Mouse (Mus musculus) CH12.LX (cell line): ENCODE results near the gene Spata3. TPM values are rescaled to one million over a fixed set of nuclear protein-coding genes. Genes with fewer than 3 reads are reported as not detected.
A peak's percentile ranks its signal among the peaks of the same experiment; 100 is the strongest.
"Not testable (repeated sequence)": the region's sequence is repeated elsewhere in the genome, so short reads cannot be mapped to it uniquely, and the experiment has no call there.

Experiments used
- DNase-seq: peaks from one replicate; pipeline ENCODE4 v3.0.0-alpha.2; 2013; ENCODE audit errors: extremely low read depth
- H3K27ac ChIP-seq: 2 replicates; pipeline ENCODE4 v1.5.1; 2012; ENCODE audit warnings: low read depth, mild to moderate bottlenecking, control low read depth, moderate library complexity; ENCODE audit not compliant: insufficient read depth
- H3K27me3 ChIP-seq: replicated peaks from 2 replicates; pipeline ENCODE3; 2012; ENCODE audit warnings: inconsistent platforms
- H3K36me3 ChIP-seq, 2 experiments: replicated peaks in 1 of 2; 2 replicates each; pipeline versions ENCODE3 to v1.6.1; 2012; ENCODE audit warnings: inconsistent platforms in 1 of 2, low read length in 1 of 2, mild to moderate bottlenecking in 1 of 2, mixed read lengths in 1 of 2, moderate library complexity in 1 of 2; ENCODE audit not compliant: control insufficient read depth in 1 of 2, insufficient read depth in 1 of 2
- H3K4me1 ChIP-seq, 2 experiments: 2 replicates each; pipeline ENCODE4 v1.6.1; 2012; ENCODE audit warnings: inconsistent platforms in 1 of 2, moderate library complexity in 1 of 2; ENCODE audit not compliant: insufficient read depth in 2 of 2, control insufficient read depth in 1 of 2
- H3K4me2 ChIP-seq: 2 replicates; pipeline ENCODE4 v1.6.1; 2012; ENCODE audit warnings: low read depth, mild to moderate bottlenecking, control low read depth; ENCODE audit not compliant: poor library complexity, insufficient read depth, severe bottlenecking
- H3K4me3 ChIP-seq, 3 experiments: fragments of 150-350 bp in 1 of 3; sonication (generic) in 1 of 3; replicated peaks in 1 of 3; 2 replicates each; pipeline versions ENCODE3 to v1.5.1; 2011 to 2012; ENCODE audit warnings: low read depth in 2 of 3, low read length in 2 of 3, mild to moderate bottlenecking in 2 of 3, moderate library complexity in 2 of 3, control low read depth in 1 of 3, improper control_type of control experiment in 1 of 3, inconsistent platforms in 1 of 3, mixed read lengths in 1 of 3; ENCODE audit not compliant: poor library complexity in 1 of 3
- H3K79me2 ChIP-seq: replicated peaks from 2 replicates; pipeline ENCODE4 v1.6.1; 2012; ENCODE audit warnings: mild to moderate bottlenecking, moderate library complexity; ENCODE audit not compliant: control insufficient read depth, poor library complexity, insufficient read depth, severe bottlenecking; ENCODE audit errors: extremely low read depth
- H3K9ac ChIP-seq: 2 replicates; pipeline ENCODE4 v1.6.1; 2012; ENCODE audit warnings: low read depth, mild to moderate bottlenecking, control low read depth, moderate library complexity; ENCODE audit not compliant: insufficient read depth
- H3K9me3 ChIP-seq: replicated peaks from 2 replicates; pipeline ENCODE3; 2012; ENCODE audit warnings: low read length, inconsistent platforms, mixed read lengths
- E2F4 ChIP-seq: IDR thresholded peaks from 2 replicates; pipeline ENCODE4 v1.6.1; 2011; ENCODE audit warnings: low read depth, low read length, improper control_type of control experiment; ENCODE audit not compliant: insufficient replicate concordance
- ELF1 ChIP-seq: IDR thresholded peaks from 2 replicates; pipeline ENCODE4 v1.6.1; 2014; ENCODE audit warnings: low read depth, mild to moderate bottlenecking, inconsistent platforms, low read length, improper control_type of control experiment
- ETS1 ChIP-seq: conservative IDR thresholded peaks from 2 replicates; pipeline ENCODE4 v1.6.1; 2012; ENCODE audit warnings: low read depth, mild to moderate bottlenecking, inconsistent platforms, low read length, improper control_type of control experiment, moderate library complexity
- GABPA ChIP-seq: IDR thresholded peaks from 2 replicates; pipeline ENCODE4 v1.6.1; 2012; ENCODE audit warnings: low read depth, low read length, improper control_type of control experiment, inconsistent platforms; ENCODE audit not compliant: insufficient replicate concordance
- HCFC1 ChIP-seq: IDR thresholded peaks from 2 replicates; pipeline ENCODE4 v1.6.1; 2012; ENCODE audit warnings: low read depth, mild to moderate bottlenecking, inconsistent platforms, low read length, improper control_type of control experiment
- IRF4 ChIP-seq: IDR thresholded peaks from 2 replicates; pipeline ENCODE4 v1.6.1; 2014; ENCODE audit warnings: low read depth, mild to moderate bottlenecking, inconsistent platforms, low read length, improper control_type of control experiment
- MAFK ChIP-seq: IDR thresholded peaks from 2 replicates; pipeline ENCODE4 v1.6.1; 2011; ENCODE audit warnings: low read length, improper control_type of control experiment; ENCODE audit not compliant: insufficient replicate concordance
- MAZ ChIP-seq: IDR thresholded peaks from 2 replicates; pipeline ENCODE4 v1.6.1; 2012; ENCODE audit warnings: low read depth, mild to moderate bottlenecking, inconsistent platforms, low read length, improper control_type of control experiment, moderate library complexity
- NELFE ChIP-seq: IDR thresholded peaks from 2 replicates; pipeline ENCODE4 v1.6.1; 2011; ENCODE audit warnings: low read depth, low read length, improper control_type of control experiment
- NRF1 ChIP-seq: IDR thresholded peaks from 2 replicates; pipeline ENCODE4 v1.6.1; 2014; ENCODE audit warnings: low read depth, mild to moderate bottlenecking, inconsistent platforms, low read length, improper control_type of control experiment, moderate library complexity
- PAX5 ChIP-seq: IDR thresholded peaks from 2 replicates; pipeline ENCODE4 v1.6.1; 2012; ENCODE audit warnings: low read length, inconsistent platforms, mixed read lengths
- POLR2A ChIP-seq: IDR thresholded peaks from 2 replicates; pipeline ENCODE4 v1.6.1; 2011; ENCODE audit warnings: low read depth, mild to moderate bottlenecking, improper control_type of control experiment, low read length
- POLR2AphosphoS2 ChIP-seq: IDR thresholded peaks from 2 replicates; pipeline ENCODE4 v1.6.1; 2011; ENCODE audit warnings: low read depth, low read length, improper control_type of control experiment
- TBP ChIP-seq: conservative IDR thresholded peaks from 2 replicates; pipeline ENCODE4 v1.6.1; 2011; ENCODE audit warnings: low read depth, low read length, improper control_type of control experiment
- USF1 ChIP-seq: IDR thresholded peaks from 2 replicates; pipeline ENCODE4 v1.6.1; 2014; ENCODE audit warnings: low read depth, mild to moderate bottlenecking, inconsistent platforms, low read length, improper control_type of control experiment
- USF2 ChIP-seq: conservative IDR thresholded peaks from 2 replicates; pipeline ENCODE4 v1.6.1; 2011; ENCODE audit warnings: low read depth, low read length, improper control_type of control experiment
- ZC3H11A ChIP-seq: IDR thresholded peaks from 2 replicates; pipeline ENCODE4 v1.6.1; 2012; ENCODE audit warnings: low read depth, mild to moderate bottlenecking, inconsistent platforms, low read length, improper control_type of control experiment
- ZNF384 ChIP-seq: IDR thresholded peaks from 2 replicates; pipeline ENCODE4 v1.6.1; 2012; ENCODE audit warnings: low read depth, low read length, improper control_type of control experiment, inconsistent platforms
- dilution Hi-C: fragments of 300-500 bp; cut with MboI; formaldehyde crosslinking; loops from 2 replicates; pipeline ENCODE4 v1.14.3; 2020; ENCODE audit warnings: low sequenced_read_pairs; ENCODE audit not compliant: extremely low pct_unique_long_range_greater_than_20kb, extremely low pct_ligation_motif_present
- in situ Hi-C: fragments of 300-500 bp; cut with MboI; formaldehyde crosslinking; loops from 3 replicates; pipeline ENCODE4 v1.14.3; 2019; ENCODE audit warnings: low sequenced_read_pairs, low pct_ligation_motif_present, low pct_unique_long_range_greater_than_20kb, mixed read lengths
- polyA plus RNA-seq: library from polyadenylated mRNA; unstranded; fragments of >175 nt; gene quantifications from 2 replicates; pipeline ENCODE4 v1.2.1, GENCODE M21; 2012; ENCODE audit warnings: low read depth; ENCODE audit not compliant: insufficient read length
- total RNA-seq, 2 experiments: library from RNA; depleted of rRNA; stranded (reverse); fragments of 300-350 nt in 1 of 2; fragments of >200 nt in 1 of 2; gene quantifications; 2 replicates each; pipeline ENCODE4 v1.2.3; 2012 to 2014

Gene Spata3
- total and polyA plus RNA-seq, 3 experiments: not detected

GRCm38 (mm10) chr1:86007778-86008177, 8.8 kb upstream of the Spata3 start (continued):
- TF ChIP-seq USF1: no peak
- TF ChIP-seq TBP: no peak; the same call in 1 of the 2 replicates
- no peak for TF ChIP-seq PAX5
- TF ChIP-seq MAZ: 0 out of 2 replicates have a peak, but pooled peaks have one; percentile 48

GRCm38 (mm10) chr1:86015758-86016157, 858 bp upstream of the Spata3 start:
- dilution Hi-C loops, H3K9me3 ChIP-seq, H3K27me3 ChIP-seq, in situ Hi-C loops, H3K27ac ChIP-seq, H3K79me2 ChIP-seq, H3K4me3 ChIP-seq, H3K4me2 ChIP-seq, H3K36me3 ChIP-seq, H3K9ac ChIP-seq, DNase-seq: not testable (repeated sequence)
- H3K4me1 ChIP-seq: peaks cover 4 to 11% of the 10 kb centered on the region in 2 experiments

DNA sequence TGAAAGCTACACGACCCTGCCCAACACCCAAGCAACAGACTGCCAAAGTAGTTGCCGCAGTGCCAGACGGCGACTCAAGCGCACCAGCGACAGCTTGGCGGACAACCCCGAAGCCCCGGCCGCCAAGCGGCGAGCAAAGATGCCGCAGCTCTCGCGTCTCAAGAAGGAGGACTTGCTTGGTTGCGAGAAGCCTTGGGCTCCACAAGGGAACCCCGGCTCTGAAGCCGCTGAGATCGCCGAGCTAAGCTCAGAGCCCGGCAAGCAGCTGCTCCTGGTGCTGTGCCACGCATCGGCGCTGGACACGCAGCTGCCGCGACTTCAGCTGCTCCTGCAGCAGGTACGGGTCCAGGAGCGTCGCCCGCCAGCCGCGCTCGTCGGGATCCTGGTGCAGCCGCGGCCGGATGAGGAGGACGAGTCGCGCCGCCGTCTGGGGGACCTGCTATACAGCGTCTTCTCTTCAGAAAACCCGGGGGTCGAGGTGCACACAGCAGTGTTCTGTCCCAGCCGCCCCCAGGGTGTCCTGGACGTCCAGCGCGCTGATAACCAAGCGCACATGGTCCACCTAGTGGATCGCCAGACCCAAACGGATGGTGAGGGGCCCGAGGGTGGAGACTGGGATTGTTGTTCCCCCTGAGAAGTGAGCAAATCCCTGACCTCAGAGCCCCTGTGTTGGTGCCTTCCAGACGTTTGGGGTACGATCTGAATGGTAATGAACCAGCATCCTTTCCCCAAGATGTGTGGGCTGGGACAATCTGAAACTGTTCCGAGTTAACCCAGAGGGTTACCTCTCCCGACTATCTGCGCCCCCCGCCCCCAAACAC, 1.8 kb downstream of the Spata3 start:
- in situ Hi-C loops: no loop called here
- dilution Hi-C loops: no loop called here
- Histone ChIP-seq H3K36me3 (no peaks in the 10 kb centered on the region), H3K9ac (no peak overlapping the region), H3K9me3 (no peaks in the 10 kb centered on the region), H3K27ac (no peak overlapping the region), H3K79me2 (no peaks in the 10 kb centered on the region), H3K4me3 (no peak overlapping the region), H3K4me2 (no peak overlapping the region), H3K27me3 (no peaks in the 10 kb centered on the region), H3K4me1 (peaks cover 4 to 11% of the 10 kb centered on the region in 2 experiments)
- TF ChIP-seq USF2 (no peak), ZC3H11A (no peak), ETS1 (no peak), GABPA (no peak), E2F4 (no peak), IRF4 (no peak), ELF1 (no peak), MAFK (no peak), ZNF384 (no peak), NRF1 (no peak), NELFE (no peak), POLR2AphosphoS2 (no peak), HCFC1 (no peak), POLR2A (no peak)
- no peak for DNase-seq
